Mouse (Mus musculus) skeletal muscle tissue, adult 2 months (tissue): Measurements from ENCODE around the gene Mon2.

Source experiments
- DNase-seq: peaks from one replicate; pipeline ENCODE4 v3.0.0-alpha.2; 2012; ENCODE audit warnings: low read depth, low spot score

Mon2 gene

DNA sequence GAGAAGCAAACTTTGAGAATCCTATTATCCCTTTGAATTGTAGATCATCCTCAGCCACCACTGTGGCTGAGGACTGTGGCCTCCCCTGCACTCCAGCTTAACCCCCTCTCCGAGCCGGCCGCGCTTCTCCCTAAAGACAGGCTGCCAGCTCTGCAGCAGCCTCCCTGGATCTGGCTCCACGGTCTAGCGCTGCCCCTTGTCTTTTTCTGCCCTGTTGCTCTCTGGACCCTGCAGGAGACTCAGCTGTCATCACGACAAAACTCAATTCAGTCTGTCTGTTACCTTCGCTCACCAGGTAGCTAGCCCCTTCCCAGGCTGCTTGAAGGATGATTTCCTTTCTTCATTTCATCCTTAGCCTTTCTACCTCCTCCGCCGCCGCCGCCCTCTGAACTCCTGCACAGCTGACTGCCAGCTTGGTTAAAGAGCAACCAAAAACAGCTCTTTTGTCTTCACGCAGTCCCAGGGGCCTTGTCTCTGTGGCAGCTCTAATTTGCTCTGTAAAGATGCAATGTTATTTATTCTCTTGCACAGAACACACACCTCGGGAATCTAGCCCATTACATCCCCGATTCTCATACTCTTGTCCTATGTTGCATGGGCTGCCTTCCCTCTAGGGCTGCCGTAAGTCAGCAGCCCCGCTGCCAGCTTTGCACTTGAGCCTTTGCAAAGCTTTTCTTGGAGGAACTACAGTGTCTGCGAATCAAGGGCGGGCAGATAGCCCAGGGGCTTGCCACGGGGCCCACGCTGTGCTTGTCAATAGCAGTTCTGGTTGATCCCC is 112.7 kb downstream of the Mon2 start:
- DNase-seq: no peak

DNA sequence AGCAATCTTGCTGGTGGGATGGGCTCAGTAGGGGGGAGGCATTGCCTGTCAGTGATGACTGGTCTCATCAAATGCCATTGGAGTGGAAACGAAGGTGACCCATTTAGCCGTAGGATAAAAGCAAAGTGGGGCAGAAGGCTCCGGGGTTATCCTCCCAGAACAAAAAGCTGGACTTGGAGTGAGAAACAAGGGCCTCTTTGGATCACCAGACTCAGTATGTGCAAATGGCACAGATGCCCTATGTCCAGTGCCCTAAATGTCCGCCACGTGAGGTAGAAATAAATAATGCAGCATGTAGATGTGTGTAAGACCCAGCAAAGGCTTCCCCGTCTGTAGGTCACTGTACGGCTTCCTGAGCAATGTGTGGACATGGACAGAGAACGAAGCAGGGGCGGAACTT is 113.7 kb downstream of the Mon2 start:
- no peak for DNase-seq

DNA sequence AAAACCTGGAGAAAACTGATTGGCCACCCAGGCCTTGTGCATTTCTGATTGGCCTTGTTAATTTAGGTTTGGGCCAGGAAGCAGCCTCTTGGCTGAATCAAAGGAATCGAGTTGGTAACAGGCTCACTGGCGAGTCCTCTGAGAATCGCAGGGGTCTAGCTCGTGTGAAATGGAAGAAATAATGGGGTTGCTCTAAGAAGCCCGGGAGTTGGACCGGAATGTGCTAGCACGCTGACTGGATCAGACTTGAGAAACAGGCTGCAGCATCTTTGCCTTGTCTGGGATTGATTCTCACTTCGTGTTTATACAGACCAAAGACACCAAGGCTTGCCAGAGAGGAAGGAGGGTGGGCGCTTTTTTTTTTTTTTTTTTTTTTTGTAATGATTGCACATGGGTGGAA is 114.8 kb downstream of the Mon2 start:
- DNase-seq: no peak

DNA sequence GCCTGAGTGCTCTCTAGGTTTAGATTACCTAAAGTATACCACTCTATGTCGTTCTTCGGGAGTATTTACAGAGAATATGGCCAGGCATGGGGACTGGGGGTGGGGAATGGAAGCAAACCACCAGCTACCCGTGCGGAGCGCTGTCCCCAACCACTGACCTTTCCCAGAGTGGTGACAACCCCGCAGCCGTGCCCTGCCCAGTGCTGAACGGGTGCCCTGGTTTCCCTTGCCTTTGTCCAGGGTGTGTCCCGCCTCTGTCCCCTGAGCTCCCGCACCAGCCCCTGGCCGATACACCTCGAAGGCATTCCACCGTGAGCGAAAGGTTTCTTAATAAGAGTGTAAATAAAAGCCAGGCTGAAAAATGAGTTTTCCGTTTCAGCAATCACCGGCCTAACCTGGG is 115.6 kb downstream of the Mon2 start:
- DNase-seq: no peak

DNA sequence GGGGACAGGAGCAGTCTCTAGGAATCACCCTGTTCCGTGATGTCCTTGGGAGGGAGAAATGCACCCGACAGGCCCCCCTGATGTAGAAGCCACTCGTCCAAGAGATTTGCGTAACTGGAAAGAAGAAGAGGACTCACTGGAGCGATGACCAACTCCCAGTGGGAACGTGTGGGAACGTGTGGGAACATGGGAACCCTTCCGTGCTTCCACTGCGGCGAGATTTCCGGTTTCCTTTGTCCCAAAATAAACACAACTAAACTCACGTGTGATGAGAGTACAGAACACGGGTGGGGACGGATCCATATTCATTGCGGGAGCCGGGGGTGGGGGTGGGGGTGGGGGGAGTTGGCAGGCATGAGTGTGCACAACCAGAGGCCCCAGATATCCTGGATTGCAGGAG is 116.1 kb downstream of the Mon2 start:
- peak; percentile 42 for DNase-seq

DNA sequence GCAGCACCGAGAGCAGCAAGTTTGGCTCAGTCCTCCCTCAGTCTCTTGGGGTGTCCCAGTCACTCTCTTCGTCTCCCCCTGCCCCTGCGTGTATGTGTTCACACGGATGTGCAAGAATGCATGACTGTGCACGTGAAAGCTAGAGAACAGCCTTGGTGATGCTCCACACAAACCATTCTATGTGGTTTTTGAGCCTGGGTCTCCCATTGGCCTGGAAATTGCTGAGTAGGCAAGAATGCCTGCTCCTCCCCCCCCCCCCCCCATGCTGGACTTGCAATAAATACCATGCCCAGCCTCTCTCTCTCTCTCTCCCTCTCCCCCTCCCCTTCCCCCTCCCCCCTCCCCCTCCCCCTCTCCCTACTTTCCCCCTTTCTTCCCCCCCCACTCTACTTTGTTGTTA is 117.6 kb downstream of the Mon2 start:
- DNase-seq: no peak

DNA sequence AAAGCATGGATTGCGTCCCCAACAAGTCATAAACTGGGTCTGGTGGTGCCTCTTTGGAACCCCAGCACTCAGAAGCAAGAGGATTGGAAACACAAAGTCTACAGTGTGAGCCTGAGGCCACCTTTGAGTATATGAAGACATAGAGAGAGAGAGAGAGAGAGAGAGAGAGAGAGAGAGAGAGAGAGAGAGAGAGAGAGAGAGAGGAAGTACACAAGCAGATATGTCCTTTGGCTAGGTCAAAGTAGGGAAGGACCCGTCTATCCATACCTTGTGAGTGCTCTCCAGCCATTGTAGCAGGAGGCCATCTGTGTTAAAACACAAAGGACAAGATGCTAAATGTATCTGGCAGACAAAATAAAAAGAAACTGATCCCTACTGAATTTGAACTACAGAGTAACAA is 118.4 kb downstream of the Mon2 start:
- DNase-seq: no peak

DNA sequence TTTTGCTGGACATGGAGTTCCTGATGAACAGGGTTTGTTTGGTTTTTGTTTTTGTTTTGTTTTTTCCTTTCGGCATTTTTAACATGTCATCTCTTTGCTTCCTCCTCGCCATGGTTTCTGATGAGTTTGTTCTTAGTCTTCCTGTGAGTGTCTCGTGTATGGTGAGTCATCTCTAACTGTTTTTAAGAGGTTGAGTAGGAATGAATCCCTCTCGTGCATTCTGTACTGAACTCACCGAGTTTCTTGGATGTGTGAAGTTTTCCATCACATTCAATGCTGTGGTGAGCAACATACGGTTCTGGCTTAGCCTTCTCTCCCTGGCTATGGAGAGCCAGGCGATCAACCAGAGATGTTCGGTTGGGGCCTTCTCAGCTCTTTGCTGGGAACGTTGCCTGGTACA is 122.7 kb downstream of the Mon2 start:
- no peak for DNase-seq

DNA sequence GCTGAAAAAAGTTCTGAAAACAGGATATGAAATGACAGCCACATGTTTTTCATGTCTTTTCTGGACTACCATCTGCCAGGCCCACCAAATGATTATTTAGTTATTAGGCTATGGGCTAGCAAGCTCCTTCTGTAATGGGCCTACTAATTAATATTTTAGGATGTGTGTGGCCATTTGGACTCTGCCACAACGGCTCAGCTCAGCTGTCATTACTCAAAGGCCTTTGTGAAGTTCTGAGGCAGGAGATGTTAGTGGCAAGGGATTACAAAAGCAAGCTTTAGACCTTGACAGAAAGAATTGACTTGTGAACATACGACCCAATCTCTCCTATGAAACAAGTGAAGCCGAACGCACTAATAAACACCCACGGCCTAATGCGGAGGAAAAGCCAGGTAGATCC is 125.3 kb downstream of the Mon2 start:
- no peak for DNase-seq

DNA sequence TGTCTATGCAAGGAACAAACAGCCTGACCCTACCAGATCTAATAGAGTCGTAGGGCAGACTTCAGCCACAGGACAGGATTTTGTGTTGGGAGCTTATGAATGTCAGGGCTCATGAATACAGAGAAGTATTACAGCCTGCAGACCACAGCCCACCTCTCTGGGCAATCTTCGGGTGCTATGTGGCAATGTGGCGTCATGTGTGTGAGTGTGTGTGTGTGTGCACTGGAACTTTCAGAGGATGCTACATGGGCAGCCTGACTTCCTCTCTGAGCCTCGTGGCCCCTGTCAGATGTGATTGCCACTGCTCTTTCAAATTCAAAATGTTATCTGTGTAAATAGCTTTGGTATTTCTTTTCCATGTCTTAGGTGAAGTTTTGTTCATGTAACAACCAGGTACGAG is 131.4 kb downstream of the Mon2 start:
- no peak for DNase-seq

DNA sequence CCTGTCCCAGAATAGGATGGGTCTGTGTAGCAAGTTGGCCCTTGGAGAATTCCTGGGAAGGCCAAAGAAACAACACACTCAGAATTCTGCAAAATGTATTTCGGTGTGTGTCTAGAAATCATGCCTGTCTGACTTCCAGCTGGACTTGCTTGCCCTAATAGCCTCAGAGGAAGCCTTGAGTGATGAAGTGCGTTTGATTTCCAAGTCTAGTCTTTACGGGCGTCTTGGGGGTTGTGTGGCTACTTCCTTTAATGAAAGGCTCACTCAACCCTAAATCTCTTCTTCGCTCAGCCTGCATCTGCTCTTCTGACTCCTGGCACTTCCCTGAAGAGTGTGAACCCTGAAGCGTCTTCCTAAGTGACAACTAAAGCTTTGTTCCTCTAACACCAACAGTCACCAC is 132.5 kb downstream of the Mon2 start:
- DNase-seq: peak; percentile 22

DNA sequence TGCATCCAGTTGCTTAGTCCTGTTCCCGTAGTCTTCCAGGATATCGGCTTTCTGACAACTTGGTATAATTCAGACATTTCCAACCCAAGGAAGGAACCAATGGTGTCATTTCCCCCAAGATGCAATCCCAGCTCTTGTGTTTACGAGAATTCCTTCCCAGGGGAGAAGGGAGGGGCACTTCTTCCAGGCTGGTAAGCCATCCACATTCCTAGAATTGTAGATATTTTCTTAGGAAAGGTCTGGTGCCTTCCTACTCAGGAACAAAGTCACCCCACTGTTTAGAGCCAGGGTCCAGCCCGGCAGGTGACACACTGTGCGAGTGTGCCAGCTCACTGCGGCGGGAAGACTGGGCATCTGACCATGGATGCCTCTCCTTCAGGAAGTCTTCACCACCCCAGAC is 133.5 kb downstream of the Mon2 start:
- no peak for DNase-seq
